Mouse (Mus musculus) hindbrain, embryonic 14.5 days (tissue): Measurements from ENCODE around the gene Ror2. TPM values are rescaled to one million over a fixed set of nuclear protein-coding genes. Genes with fewer than 3 reads are reported as not detected.

ENCODE experiments used
- ATAC-seq: fragments of 200-750 bp; cut with Nextera tagmentation; 2 replicates; pipeline ENCODE4 v1.8.0; 2017; ENCODE audit warnings: moderate number of reproducible peaks, mild to moderate bottlenecking, moderate TSS enrichment, moderate library complexity; ENCODE audit not compliant: low FRiP score
- DNase-seq: peaks from one replicate; pipeline ENCODE4 v3.0.0-alpha.2; 2015; ENCODE audit warnings: low spot score
- H3K27ac ChIP-seq: fragments of 300-500 bp; sonication (generic); 2 replicates; pipeline ENCODE4 v1.5.1; 2014; ENCODE audit warnings: mild to moderate bottlenecking, moderate library complexity
- H3K27me3 ChIP-seq: fragments of 300-500 bp; sonication (generic); 2 replicates; pipeline ENCODE4 v1.6.1; 2014; ENCODE audit warnings: mild to moderate bottlenecking, low read length, mixed read lengths; ENCODE audit not compliant: control insufficient read depth, insufficient read depth
- H3K36me3 ChIP-seq: fragments of 300-500 bp; sonication (generic); replicated peaks from 2 replicates; pipeline ENCODE4 v1.6.1; 2014; ENCODE audit not compliant: control insufficient read depth, insufficient read depth
- H3K4me1 ChIP-seq: fragments of 300-500 bp; sonication (generic); replicated peaks from 2 replicates; pipeline ENCODE4 v1.6.1; 2014; ENCODE audit warnings: antibody characterized with exemption, low read length, mixed read lengths; ENCODE audit not compliant: control insufficient read depth, insufficient read depth
- H3K4me2 ChIP-seq: fragments of 300-500 bp; sonication (generic); replicated peaks from 2 replicates; pipeline ENCODE4 v1.6.1; 2014; ENCODE audit warnings: mild to moderate bottlenecking, moderate library complexity
- H3K4me3 ChIP-seq: fragments of 300-500 bp; sonication (generic); replicated peaks from 2 replicates; pipeline ENCODE4 v1.5.1; 2014; ENCODE audit warnings: mild to moderate bottlenecking, low read length
- H3K9ac ChIP-seq: fragments of 300-500 bp; sonication (generic); 2 replicates; pipeline ENCODE4 v1.6.1; 2014
- H3K9me3 ChIP-seq: fragments of 300-500 bp; sonication (generic); 2 replicates; pipeline ENCODE4 v1.6.1; 2016; ENCODE audit warnings: low read length; ENCODE audit not compliant: control insufficient read depth
- WGBS: fragments of 180-500 bp; shearing (Covaris S2); extraction: QIAGEN DNeasy Blood & Tissue Kit; methylation state at CpG from one replicate; pipeline ENCODE4 v1.1.7; 2014; 5-methylcytosine and 5-hydroxymethylcytosine counted together
- polyA plus RNA-seq: library from polyadenylated mRNA; unstranded; fragments of >200 nt; fragmentation: Nextera tagmentation; extraction: Ambion mirVana; gene quantifications from 2 replicates; pipeline ENCODE4 v1.2.1, GENCODE M21; 2014

The Ror2 gene
- polyA plus RNA-seq, 1 experiment from 2014 or later = 3.1 TPM

DNA sequence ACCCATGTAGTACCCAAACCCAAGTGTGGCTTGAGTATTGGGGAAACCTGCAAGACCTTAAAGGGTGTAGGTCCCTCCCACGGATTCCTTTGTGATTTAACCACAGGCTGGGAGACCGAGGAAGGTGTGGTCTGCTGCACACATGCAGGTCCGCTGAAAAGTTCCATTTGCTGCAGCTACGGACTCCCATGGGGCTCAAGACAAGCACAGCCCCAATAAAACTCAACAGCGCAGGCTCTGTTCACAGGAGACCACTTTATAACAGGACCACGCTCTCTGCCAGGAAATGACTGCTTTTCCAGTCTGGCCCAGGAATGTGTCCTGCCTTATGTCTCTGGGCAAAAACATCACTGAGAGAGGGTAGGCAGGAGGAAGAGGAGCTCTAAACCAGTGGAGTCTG is 92.2 kb downstream of the Ror2 start:
- WGBS = 65% methylated on average over 6 of the region's 6 CpGs
- ATAC-seq = no peak
- Histone ChIP-seq H3K9me3 (no peaks in the 10 kb centered on the region), H3K4me3 (no peak overlapping the region), H3K36me3 (no peaks in the 10 kb centered on the region), H3K9ac (no peak overlapping the region), H3K27ac (no peak overlapping the region), H3K27me3 (no peaks in the 10 kb centered on the region), H3K4me2 (no peak overlapping the region), H3K4me1 (peaks cover 3% of the 10 kb centered on the region; the same call in 1 of the 2 replicates)
- no peak for DNase-seq

DNA sequence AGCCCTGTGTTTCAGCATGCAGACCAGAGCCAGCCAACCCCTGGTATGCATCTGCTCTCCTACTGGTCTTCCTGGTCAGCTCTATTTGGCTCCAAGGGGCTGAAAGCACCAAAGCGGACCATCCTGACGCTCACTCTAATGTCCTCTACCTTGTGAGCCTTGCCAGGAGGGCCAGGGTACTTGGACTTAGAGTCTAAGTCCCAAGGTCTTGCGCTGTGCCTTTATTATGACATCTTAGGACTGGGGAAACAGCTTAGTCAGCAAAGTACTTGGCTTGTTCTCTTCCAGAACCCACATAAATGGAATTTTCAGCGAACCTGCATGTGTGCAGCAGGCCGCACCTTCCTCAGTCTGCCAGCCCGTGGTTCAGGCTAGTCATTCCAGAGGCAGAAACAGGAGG is 93.6 kb downstream of the Ror2 start:
- 90% methylated on average over 6 of the region's 6 CpGs for WGBS
- Histone ChIP-seq H3K27me3 (no peaks in the 10 kb centered on the region), H3K4me2 (no peak overlapping the region), H3K27ac (no peak overlapping the region), H3K4me1 (no peaks in the 10 kb centered on the region; the same call in 1 of the 2 replicates), H3K9ac (no peak overlapping the region), H3K9me3 (no peaks in the 10 kb centered on the region), H3K4me3 (no peak overlapping the region), H3K36me3 (no peaks in the 10 kb centered on the region)
- DNase-seq = no peak
- ATAC-seq = no peak

GRCm38 (mm10) chr13:53191657-53192056 is 94.3 kb downstream of the Ror2 start:
- no peak overlapping the region for H3K9ac ChIP-seq
- H3K36me3 ChIP-seq = no peaks in the 10 kb centered on the region
- no peaks in the 10 kb centered on the region for H3K9me3 ChIP-seq
- ATAC-seq = no peak
- no peak for DNase-seq
- no peak overlapping the region for H3K4me2 ChIP-seq
- no peaks in the 10 kb centered on the region for H3K4me1 ChIP-seq
- no peak overlapping the region for H3K4me3 ChIP-seq
- no peak overlapping the region for H3K27ac ChIP-seq
- WGBS = 67% methylated on average over 7 of the region's 7 CpGs
- no peaks in the 10 kb centered on the region for H3K27me3 ChIP-seq

- H3K36me3 ChIP-seq = no peaks in the 10 kb centered on the region
Observed at GRCm38 (mm10) chr13:53188935-53189334, 97.0 kb downstream of the Ror2 start.

DNA sequence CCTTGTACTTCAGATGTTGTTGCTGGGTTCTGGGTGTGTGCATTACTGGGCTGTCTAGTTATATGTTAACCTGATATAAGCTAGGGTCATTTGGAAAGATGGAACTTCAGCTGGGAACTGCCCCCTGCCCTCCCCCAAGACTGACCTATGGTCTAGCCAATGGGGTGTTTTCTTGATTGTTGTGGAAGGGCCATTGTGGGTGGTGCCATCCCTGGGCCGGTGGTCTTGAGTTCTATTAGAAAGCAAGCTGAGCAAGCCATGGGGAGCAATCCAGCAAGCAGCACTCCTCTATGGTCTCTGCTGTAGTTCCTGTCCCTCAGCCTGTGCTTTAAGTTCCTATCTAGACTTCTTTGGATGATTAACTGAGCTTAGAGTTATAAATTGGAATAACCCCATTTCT is 101.1 kb downstream of the Ror2 start:
- H3K4me1 ChIP-seq = no peaks in the 10 kb centered on the region
- H3K4me3 ChIP-seq = no peak overlapping the region
- ATAC-seq = no peak
- DNase-seq = no peak
- H3K9ac ChIP-seq = no peak overlapping the region
- no peaks in the 10 kb centered on the region for H3K36me3 ChIP-seq
- H3K9me3 ChIP-seq = no peaks in the 10 kb centered on the region
- no peak overlapping the region for H3K4me2 ChIP-seq
- 87% methylated on average over 1 of the region's 1 CpGs for WGBS
- H3K27ac ChIP-seq = no peak overlapping the region
- H3K27me3 ChIP-seq = no peaks in the 10 kb centered on the region

More at GRCm38 (mm10) chr13:53188935-53189334, 97.0 kb downstream of the Ror2 start:
- no peak overlapping the region for H3K27ac ChIP-seq
- no peak overlapping the region for H3K4me2 ChIP-seq
- DNase-seq (no peak), ATAC-seq (no peak)
- no peak overlapping the region for H3K4me3 ChIP-seq
- no peaks in the 10 kb centered on the region for H3K4me1 ChIP-seq
- H3K27me3 ChIP-seq = no peaks in the 10 kb centered on the region
- WGBS = 87% methylated on average over 10 of the region's 10 CpGs
- H3K9ac ChIP-seq = no peak overlapping the region
- no peaks in the 10 kb centered on the region for H3K9me3 ChIP-seq

DNA sequence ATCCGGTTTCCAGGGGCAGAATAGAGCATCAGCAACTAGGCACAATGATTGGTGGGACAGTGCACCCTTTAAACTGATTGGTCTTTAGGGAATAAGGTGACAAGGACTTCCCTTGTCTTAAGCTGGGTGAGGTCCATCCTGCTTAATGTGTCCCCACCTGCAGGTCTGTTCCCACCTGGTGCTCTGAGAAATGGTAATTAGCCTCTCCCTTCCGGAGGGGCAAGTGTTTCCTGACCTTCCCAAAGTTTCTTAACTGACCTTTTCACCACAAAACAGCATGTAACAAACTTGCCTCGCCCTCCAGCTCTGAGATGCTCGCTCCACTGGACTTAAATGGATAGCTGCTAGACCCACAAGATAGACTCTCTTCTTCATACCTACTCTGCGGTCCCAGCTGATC is 101.8 kb downstream of the Ror2 start:
- no peak for DNase-seq
- Histone ChIP-seq H3K4me3 (no peak overlapping the region), H3K4me1 (no peaks in the 10 kb centered on the region), H3K9ac (no peak overlapping the region), H3K9me3 (no peaks in the 10 kb centered on the region), H3K36me3 (no peaks in the 10 kb centered on the region), H3K27ac (no peak overlapping the region), H3K4me2 (no peak overlapping the region), H3K27me3 (no peaks in the 10 kb centered on the region)
- no peak for ATAC-seq
- WGBS = 64% methylated on average over 5 of the region's 5 CpGs

DNA sequence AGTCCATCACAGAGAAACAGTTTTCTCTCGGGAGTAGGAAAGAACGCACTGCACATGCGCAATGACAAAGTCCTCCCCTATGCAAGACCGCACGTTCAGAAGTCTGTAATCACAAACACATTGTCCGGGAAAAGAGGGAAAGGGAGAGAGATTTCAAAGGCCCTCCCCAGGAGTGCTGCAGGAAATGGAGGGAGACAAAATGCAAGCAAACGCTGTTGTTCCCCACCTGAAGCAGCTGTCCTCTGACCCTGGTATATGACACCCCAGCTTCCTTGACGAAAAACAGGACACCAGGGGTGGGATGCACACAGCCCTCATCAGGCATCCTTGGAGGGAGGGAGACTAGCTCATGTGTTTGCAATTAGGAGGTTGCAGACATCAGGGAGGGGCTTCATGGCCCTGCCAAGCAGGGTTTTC is 102.8 kb downstream of the Ror2 start:
- 61% methylated on average over 8 of the region's 8 CpGs for WGBS
- Histone ChIP-seq H3K9ac (no peak overlapping the region), H3K4me1 (peaks cover 9% of the 10 kb centered on the region), H3K27me3 (no peaks in the 10 kb centered on the region), H3K4me3 (no peak overlapping the region), H3K36me3 (no peaks in the 10 kb centered on the region), H3K4me2 (no peak overlapping the region), H3K9me3 (no peaks in the 10 kb centered on the region), H3K27ac (no peak overlapping the region)
- no peak for ATAC-seq
- DNase-seq = no peak

DNA sequence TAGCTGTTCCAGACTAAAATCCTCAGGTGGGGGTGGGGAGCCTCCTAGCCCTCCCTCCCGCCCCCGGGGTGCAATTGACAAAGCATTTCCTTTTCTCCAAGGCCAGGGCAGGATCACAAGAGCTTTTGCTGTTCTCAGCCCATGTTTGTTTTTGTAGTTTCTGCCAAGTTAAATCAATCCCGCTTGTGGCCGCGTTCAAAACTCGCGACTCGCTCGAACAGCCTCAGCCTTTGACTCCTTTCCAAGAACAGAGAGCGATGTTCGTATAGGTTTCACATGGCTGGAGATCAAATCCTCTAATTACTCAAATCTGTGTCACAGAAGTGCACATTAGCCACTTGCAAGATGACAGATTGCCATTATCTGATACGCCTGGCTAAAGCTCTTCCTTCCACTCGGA is 107.3 kb downstream of the Ror2 start:
- Histone ChIP-seq H3K4me3 (no peak overlapping the region), H3K27me3 (no peaks in the 10 kb centered on the region), H3K4me1 (peaks cover 16% of the 10 kb centered on the region), H3K27ac (no peak overlapping the region), H3K36me3 (no peaks in the 10 kb centered on the region), H3K9ac (no peak overlapping the region), H3K9me3 (no peaks in the 10 kb centered on the region), H3K4me2 (no peak overlapping the region; the same call in 1 of the 2 replicates)
- DNase-seq = peak; percentile 65
- ATAC-seq = no peak
- 6% methylated on average over 13 of the region's 13 CpGs for WGBS

DNA sequence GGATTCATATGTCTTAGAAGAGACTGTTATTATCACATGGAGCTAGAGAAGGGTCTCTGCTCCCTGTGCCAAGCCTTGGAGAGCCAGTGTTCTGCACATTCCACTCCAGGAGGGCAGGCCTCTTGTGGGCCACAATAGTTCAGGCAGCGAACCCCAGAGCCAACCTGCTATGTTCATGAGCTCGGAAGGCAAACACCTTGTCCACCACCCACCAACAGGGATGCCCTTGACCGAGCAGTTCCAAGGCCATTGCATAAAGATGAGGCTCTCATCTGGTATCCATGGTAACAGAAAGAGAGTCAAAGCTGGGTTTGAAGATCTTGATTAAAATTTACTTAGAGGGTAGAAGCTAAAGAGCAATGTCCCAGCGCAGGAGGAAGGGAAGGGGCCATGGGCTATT is 107.8 kb downstream of the Ror2 start:
- no peak overlapping the region for H3K4me2 ChIP-seq
- DNase-seq (no peak), ATAC-seq (no peak)
- H3K9ac ChIP-seq = no peak overlapping the region
- H3K27ac ChIP-seq = no peak overlapping the region
- no peaks in the 10 kb centered on the region for H3K9me3 ChIP-seq
- no peak overlapping the region for H3K4me3 ChIP-seq
- H3K36me3 ChIP-seq = no peaks in the 10 kb centered on the region
- no peaks in the 10 kb centered on the region for H3K27me3 ChIP-seq
- peaks cover 16% of the 10 kb centered on the region for H3K4me1 ChIP-seq
- WGBS = 26% methylated on average over 4 of the region's 4 CpGs

DNA sequence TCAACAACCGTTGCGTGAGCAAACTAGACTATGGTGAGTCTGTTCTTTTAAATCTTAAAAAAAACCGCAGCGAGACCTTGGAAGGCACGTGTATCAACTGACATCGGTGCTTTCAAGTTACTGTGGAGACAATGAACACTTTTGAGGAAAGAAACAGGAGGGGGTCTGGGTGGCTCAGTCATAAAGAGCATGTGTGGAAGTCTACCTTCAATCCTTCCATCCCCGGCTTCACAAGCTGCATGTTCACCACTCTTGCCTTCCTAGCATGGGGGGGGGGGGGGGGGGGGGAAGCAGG is 108.6 kb downstream of the Ror2 start:
- no peaks in the 10 kb centered on the region for H3K27me3 ChIP-seq
- H3K9ac ChIP-seq = no peak overlapping the region
- H3K4me2 ChIP-seq = no peak overlapping the region
- H3K4me3 ChIP-seq = no peak overlapping the region
- DNase-seq = no peak
- peaks cover 16% of the 10 kb centered on the region for H3K4me1 ChIP-seq
- no peak overlapping the region for H3K27ac ChIP-seq
- no peaks in the 10 kb centered on the region for H3K9me3 ChIP-seq
- 53% methylated on average over 7 of the region's 7 CpGs for WGBS
- H3K36me3 ChIP-seq = no peaks in the 10 kb centered on the region
- ATAC-seq = no peak
